Mouse (Mus musculus) liver, embryonic 11.5 days (tissue): ENCODE data around the gene Nav1. TPM values are rescaled to one million over a fixed set of nuclear protein-coding genes. Genes with fewer than 3 reads are reported as not detected.

ENCODE experiments used
- ATAC-seq: fragments of 200-750 bp; cut with Nextera tagmentation; replicated peaks from 2 replicates; pipeline ENCODE4 v1.8.0; 2017; ENCODE audit warnings: moderate number of reproducible peaks, mild to moderate bottlenecking, moderate TSS enrichment, moderate library complexity; ENCODE audit not compliant: low FRiP score
- DNase-seq: peaks from one replicate; pipeline ENCODE4 v3.0.0-alpha.2; 2017; ENCODE audit warnings: low spot score
- H3K27ac ChIP-seq: fragments of 300-500 bp; sonication (generic); 2 replicates; pipeline ENCODE4 v1.5.1; 2014; ENCODE audit warnings: mild to moderate bottlenecking, low read depth, low read length, control low read depth
- H3K27me3 ChIP-seq: fragments of 300-500 bp; sonication (generic); replicated peaks from 2 replicates; pipeline ENCODE4 v1.6.1; 2014; ENCODE audit warnings: low read length, mixed read lengths; ENCODE audit not compliant: control insufficient read depth, insufficient read depth
- H3K36me3 ChIP-seq: fragments of 300-500 bp; sonication (generic); 2 replicates; pipeline ENCODE4 v1.6.1; 2014; ENCODE audit warnings: mild to moderate bottlenecking, low read length, moderate library complexity, mixed read lengths; ENCODE audit not compliant: control insufficient read depth, insufficient read depth
- H3K4me1 ChIP-seq: fragments of 300-500 bp; sonication (generic); replicated peaks from 2 replicates; pipeline ENCODE4 v1.6.1; 2014; ENCODE audit warnings: low read length, mixed read lengths; ENCODE audit not compliant: control insufficient read depth, insufficient read depth
- H3K4me2 ChIP-seq: fragments of 300-500 bp; sonication (generic); 2 replicates; pipeline ENCODE4 v1.6.1; 2014; ENCODE audit warnings: mild to moderate bottlenecking, control low read depth, moderate library complexity
- H3K4me3 ChIP-seq: fragments of 300-500 bp; sonication (generic); 2 replicates; pipeline ENCODE4 v1.5.1; 2014; ENCODE audit warnings: low read depth, low read length, control low read depth
- H3K9ac ChIP-seq: fragments of 300-500 bp; sonication (generic); 2 replicates; pipeline ENCODE4 v1.6.1; 2014; ENCODE audit warnings: low read depth, low read length, control low read depth
- H3K9me3 ChIP-seq: fragments of 300-500 bp; sonication (generic); 2 replicates; pipeline ENCODE4 v1.6.1; 2016; ENCODE audit warnings: low read length, inconsistent platforms, mixed read lengths; ENCODE audit not compliant: control insufficient read depth
- WGBS: fragments of 180-500 bp; shearing (Covaris S2); extraction: QIAGEN DNeasy Blood & Tissue Kit; methylation state at CpG from one replicate; pipeline ENCODE4 v1.1.7; 2014; 5-methylcytosine and 5-hydroxymethylcytosine counted together
- polyA plus RNA-seq: library from polyadenylated mRNA; unstranded; fragments of >200 nt; fragmentation: Nextera tagmentation; extraction: Ambion mirVana; gene quantifications from 2 replicates; pipeline ENCODE4 v1.2.1, GENCODE M21; 2014

The Nav1 gene
- polyA plus RNA-seq, 1 experiment from 2014 or later, result 8.9 TPM

DNA sequence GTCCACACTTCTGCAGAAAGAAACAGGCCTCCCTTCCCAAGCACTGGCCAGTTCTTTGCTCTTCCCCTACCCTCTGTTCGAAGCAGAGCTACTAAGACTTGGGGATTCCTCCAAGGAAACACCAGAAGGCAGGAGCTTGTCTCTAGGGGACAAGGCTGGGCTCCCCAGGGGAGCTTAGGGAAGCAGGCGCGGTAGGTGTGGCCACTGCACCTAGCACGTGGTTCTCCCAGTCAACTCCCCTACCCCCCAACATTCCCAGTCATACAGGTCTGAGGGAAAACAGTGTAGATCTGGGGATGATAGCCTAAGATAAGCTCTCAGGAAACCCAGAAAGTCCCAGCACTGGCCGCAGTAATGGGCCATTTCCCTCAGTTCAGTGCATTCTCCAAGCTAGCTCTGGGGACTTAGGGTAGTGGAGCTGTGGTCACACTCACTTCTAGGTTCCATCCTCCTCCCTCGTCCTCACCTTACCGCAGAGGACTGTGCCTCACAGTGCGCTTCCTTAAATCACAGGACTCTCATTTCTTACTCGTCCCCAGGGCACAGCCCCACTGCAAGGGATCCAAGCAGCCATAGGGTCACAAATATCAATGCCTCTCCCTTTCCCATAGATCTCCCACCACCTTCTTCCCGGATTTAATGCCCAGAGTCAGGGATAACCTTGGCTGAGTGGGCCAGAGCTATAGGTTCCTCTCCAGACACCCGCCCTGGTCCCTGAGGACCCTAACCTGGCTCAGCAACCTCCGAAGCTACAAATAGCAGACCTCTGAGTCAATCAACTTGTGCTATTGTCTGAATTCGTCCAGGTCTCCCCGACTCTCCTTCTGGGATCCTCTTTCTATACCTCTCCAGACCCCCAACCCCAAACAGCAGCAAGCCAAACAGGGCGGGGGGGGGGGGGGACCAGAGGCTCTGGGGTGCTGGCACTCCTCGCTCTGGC lies 97.7 kb downstream of the Nav1 start:
- Histone ChIP-seq H3K27ac (no peak overlapping the region), H3K9ac (no peak overlapping the region), H3K4me1 (peaks cover 11% of the 10 kb centered on the region), H3K4me3 (peak overlapping the region; percentile 46), H3K36me3 (no peaks in the 10 kb centered on the region), H3K27me3 (peaks cover 31% of the 10 kb centered on the region), H3K9me3 (no peaks in the 10 kb centered on the region), H3K4me2 (peak overlapping the region; percentile 70)
- no peak for ATAC-seq
- DNase-seq, result no peak
- 18% methylated on average over 16 of the region's 16 CpGs for WGBS

GRCm38 (mm10) chr1:135508349-135508634 lies 98.8 kb downstream of the Nav1 start:
- peaks cover 7% of the 10 kb centered on the region for H3K4me1 ChIP-seq
- H3K9me3 ChIP-seq, result no peaks in the 10 kb centered on the region
- DNase-seq (no peak), ATAC-seq (no peak)
- H3K4me3 ChIP-seq, result no peak overlapping the region
- H3K9ac ChIP-seq, result no peak overlapping the region
- H3K4me2 ChIP-seq, result no peak overlapping the region
- H3K27me3 ChIP-seq, result peaks cover 31% of the 10 kb centered on the region
- H3K36me3 ChIP-seq, result no peaks in the 10 kb centered on the region
- WGBS, result 45% methylated on average over 3 of the region's 3 CpGs
- no peak overlapping the region for H3K27ac ChIP-seq

- Histone ChIP-seq H3K27ac (no peak overlapping the region), H3K4me2 (no peak overlapping the region), H3K4me3 (no peak overlapping the region), H3K9ac (no peak overlapping the region), H3K4me1 (peaks cover 5% of the 10 kb centered on the region), H3K9me3 (no peaks in the 10 kb centered on the region), H3K27me3 (peaks cover 31% of the 10 kb centered on the region), H3K36me3 (no peaks in the 10 kb centered on the region)
- WGBS, result 51% methylated on average over 14 of the region's 14 CpGs
- no peak for ATAC-seq
- DNase-seq, result no peak
These were observed 99.3 kb downstream of the Nav1 start for GRCm38 (mm10) chr1:135507572-135508348.

GRCm38 (mm10) chr1:135505499-135505898 lies 101.6 kb downstream of the Nav1 start:
- no peak overlapping the region for H3K27ac ChIP-seq
- peaks cover under 1% of the 10 kb centered on the region; the same call in 1 of the 2 replicates for H3K4me1 ChIP-seq
- H3K4me2 ChIP-seq, result no peak overlapping the region
- no peak overlapping the region for H3K9ac ChIP-seq
- no peaks in the 10 kb centered on the region for H3K36me3 ChIP-seq
- no peak overlapping the region for H3K4me3 ChIP-seq
- H3K27me3 ChIP-seq, result peaks cover 17% of the 10 kb centered on the region
- no peak for DNase-seq
- no peaks in the 10 kb centered on the region for H3K9me3 ChIP-seq
- 71% methylated on average over 7 of the region's 7 CpGs for WGBS
- ATAC-seq, result no peak

DNA sequence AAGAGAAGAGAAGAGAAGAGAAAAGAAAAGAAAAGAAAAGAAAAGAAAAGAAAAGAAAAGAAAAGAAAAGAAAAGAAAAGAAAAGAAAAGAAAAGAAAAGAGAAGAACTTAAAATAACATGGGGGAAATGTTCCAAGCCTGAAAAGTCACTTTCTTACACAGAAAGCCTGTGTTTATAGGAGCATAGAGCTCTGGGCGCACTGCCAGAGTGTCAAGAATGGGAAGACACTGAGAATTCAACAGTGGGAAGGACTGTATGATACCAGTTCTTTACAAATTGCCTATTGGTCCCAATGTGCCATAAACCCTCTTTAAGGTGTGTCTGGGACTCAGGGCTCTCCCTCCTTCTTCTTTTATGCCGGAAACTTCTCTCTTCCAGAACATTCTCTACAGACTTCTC lies 103.7 kb downstream of the Nav1 start:
- H3K4me1 ChIP-seq, result no peaks in the 10 kb centered on the region
- ATAC-seq (no peak), DNase-seq (no peak)
- H3K36me3 ChIP-seq, result no peaks in the 10 kb centered on the region
- H3K27ac ChIP-seq, result no peak overlapping the region
- H3K27me3 ChIP-seq, result peaks cover 5% of the 10 kb centered on the region; the same call in 1 of the 2 replicates
- no peaks in the 10 kb centered on the region for H3K9me3 ChIP-seq
- no peak overlapping the region for H3K4me2 ChIP-seq
- no peak overlapping the region for H3K4me3 ChIP-seq
- no peak overlapping the region for H3K9ac ChIP-seq
- WGBS, result 91% methylated on average over 2 of the region's 2 CpGs

DNA sequence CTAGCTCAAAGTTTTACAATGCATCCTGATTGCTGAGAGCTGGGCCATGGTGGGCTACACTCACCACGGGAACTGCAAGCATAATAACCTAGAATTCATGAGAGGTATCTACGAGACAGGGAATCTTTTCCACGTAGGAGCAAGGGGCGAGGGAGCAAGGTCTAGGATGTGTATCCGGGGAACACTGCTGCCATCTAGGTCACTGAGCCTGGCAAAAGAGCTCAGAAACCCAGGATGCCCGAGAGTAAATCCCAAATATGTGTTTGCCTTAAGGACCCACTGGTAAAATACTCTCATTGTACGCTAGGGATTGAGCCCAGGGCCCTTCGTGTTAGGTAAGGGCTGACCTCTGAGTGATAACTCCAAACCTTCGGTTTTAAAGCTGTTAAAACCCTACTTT lies 104.3 kb downstream of the Nav1 start:
- no peak for DNase-seq
- Histone ChIP-seq H3K9me3 (no peaks in the 10 kb centered on the region), H3K4me3 (no peak overlapping the region), H3K4me2 (no peak overlapping the region), H3K9ac (no peak overlapping the region), H3K27me3 (no peaks in the 10 kb centered on the region), H3K27ac (no peak overlapping the region), H3K4me1 (no peaks in the 10 kb centered on the region), H3K36me3 (no peaks in the 10 kb centered on the region)
- ATAC-seq, result no peak
- WGBS, result 79% methylated on average over 9 of the region's 9 CpGs

DNA sequence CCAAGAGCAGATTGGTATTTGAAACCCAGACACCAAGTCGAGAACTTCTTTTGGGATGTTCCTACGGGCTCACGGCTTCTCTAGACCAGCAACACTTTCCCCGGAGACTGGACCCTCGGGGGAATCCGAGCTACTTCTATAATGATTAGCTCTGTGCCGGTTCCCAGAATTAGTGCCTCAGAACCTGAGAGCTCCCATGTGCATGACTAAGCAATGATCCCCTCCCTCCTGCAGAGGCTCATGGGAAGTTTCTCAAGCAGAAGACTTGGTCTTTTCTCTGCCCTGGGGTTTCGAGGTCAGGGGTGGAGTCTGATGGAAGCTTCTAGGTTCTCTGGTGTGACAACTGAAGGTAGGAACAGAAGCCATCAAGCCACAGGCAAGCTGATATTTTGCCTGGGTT lies 105.0 kb downstream of the Nav1 start:
- 71% methylated on average over 8 of the region's 8 CpGs for WGBS
- Histone ChIP-seq H3K4me1 (no peaks in the 10 kb centered on the region), H3K36me3 (no peaks in the 10 kb centered on the region), H3K4me2 (no peak overlapping the region), H3K4me3 (no peak overlapping the region), H3K27ac (no peak overlapping the region), H3K9ac (no peak overlapping the region), H3K9me3 (no peaks in the 10 kb centered on the region), H3K27me3 (no peaks in the 10 kb centered on the region)
- no peak for ATAC-seq
- DNase-seq, result no peak

DNA sequence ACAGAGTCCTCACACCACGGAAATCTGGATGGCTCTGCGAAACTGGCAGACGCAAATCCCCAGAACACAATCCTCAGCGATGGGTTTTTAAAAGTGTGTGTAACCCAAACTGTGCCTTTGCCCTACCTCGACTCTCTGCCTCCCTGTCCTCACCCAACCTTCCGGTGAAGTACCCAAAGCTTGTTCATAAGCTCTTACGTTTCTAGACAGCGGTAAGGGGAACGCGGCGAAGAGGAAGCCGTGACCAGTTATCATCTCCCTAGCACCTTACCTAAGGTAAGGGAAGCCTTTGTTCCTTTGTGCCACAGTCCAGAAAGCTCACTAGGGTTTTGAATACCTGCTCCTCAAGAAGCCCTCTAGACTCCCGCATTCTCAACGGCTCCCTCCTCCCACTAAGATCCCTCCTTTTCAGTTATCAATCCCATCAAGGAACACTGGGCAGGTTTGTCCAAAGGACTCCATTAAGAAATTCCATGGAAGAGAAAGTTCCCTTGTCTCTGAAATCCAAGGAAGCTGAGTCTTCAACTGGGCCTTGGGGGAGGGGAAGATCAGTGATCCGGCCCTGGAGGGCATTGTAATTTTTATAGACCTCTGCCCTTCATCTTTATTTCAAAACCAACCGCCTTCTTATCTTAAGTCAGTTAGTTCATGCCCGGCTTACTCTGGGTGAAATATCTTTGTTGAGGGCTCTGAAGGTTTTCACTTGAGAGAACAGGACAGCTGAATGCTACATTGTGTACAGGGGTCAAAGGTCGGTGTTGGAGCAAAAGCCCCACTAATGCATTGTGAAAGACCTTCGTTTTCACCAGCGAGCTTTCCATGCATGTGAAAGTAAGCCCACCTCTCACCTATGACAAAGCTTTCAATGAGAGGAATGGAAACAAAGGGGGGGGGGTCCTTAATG lies 108.4 kb downstream of the Nav1 start:
- peaks cover 1% of the 10 kb centered on the region; the same call in 1 of the 2 replicates for H3K36me3 ChIP-seq
- no peak overlapping the region for H3K4me3 ChIP-seq
- no peak overlapping the region for H3K9ac ChIP-seq
- ATAC-seq (no peak), DNase-seq (no peak)
- no peaks in the 10 kb centered on the region for H3K27me3 ChIP-seq
- 81% methylated on average over 20 of the region's 20 CpGs for WGBS
- H3K4me2 ChIP-seq, result no peak overlapping the region
- no peak overlapping the region for H3K27ac ChIP-seq
- H3K4me1 ChIP-seq, result no peaks in the 10 kb centered on the region
- H3K9me3 ChIP-seq, result no peaks in the 10 kb centered on the region
